Mouse (Mus musculus): ENCODE data around the gene Sept3. TPM values are rescaled to one million over a fixed set of nuclear protein-coding genes. Genes with fewer than 3 reads are reported as not detected.
"Not testable (repeated sequence)": the region's sequence is repeated elsewhere in the genome, so short reads cannot be mapped to it uniquely, and the experiment has no call there.

Sept3 gene
- 100 to 1,000 TPM; 617 to 640 TPM for total RNA-seq (2021)
- long read RNA-seq, full-length matches to known transcripts, result 51 of 259 reads
- long read RNA-seq, partial matches to known transcripts, result 26 of 259 reads
- long read RNA-seq, other reads (novel, unspliced or antisense), result 182 of 259 reads

DNA sequence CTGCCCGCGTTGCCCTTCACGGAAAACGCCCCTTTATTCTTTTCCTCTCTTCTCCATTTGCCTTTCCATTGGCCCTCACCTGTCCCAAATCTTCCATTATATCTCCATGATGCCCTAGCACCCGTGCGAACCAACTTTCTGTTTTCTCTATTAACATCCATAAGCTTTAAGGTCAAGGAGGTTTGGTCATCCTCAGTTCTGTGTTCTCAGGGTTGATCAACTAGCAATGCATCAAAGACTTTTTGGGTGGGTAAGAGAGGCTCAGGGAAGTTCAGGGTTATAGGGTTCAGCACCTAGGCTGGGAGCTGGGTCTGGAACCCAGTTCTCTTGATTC, at the start of gene Sept3:
TSS of gene Sept3 (plus strand) at position 301 of the 334 bp plus-strand sequence.
- DNase-seq (ENCODE audit: low spot score in 2 of 2), result no peak

DNA sequence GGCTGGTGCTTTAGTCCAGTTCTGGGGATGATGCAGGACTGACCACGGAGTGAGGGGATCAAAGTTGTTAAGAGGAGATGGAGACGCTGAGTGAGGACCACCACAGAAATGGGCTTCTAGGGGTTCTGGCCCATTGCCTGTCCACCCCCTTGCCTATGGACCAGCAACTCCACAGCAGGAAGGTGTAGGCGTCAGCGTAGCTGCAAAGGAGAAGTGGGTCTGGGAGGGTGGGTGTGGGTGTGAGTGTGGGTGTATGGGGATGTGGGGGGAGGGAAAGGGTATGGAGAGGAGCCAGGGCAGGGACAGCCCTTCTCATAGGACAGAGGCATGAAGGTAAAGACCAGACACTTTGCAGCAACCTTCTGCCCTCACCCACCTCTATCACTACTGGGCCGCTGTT, 48.9 kb upstream of the Sept3 start:
- DNase-seq (ENCODE audit: low spot score in 2 of 2), result no peak

DNA sequence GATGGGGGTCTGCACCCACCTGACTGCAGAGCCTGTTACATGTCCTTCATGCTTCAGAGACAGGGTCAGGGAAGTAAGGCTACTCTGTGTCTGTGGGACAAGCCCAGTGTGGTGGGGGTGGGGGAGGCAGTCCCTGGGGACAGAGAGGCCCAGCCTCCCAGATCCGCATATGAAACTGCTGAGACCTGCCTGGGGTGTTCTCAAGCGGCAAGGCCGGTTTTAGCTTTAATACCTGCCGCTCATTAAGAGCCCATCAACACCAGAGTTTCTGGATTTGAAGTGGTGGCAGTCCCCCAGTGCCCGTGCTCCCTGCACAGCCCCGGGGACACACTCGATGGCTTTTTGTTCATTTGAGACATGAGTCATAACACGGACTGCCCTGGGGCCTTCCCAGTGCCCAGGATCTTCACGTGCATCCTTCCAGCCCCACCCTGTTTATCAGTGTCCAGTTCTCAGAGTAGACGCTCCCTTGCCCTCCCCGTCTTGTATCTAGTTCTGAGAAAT, 45.1 kb upstream of the Sept3 start:
- DNase-seq (ENCODE audit: low spot score in 2 of 2), result no peak

DNA sequence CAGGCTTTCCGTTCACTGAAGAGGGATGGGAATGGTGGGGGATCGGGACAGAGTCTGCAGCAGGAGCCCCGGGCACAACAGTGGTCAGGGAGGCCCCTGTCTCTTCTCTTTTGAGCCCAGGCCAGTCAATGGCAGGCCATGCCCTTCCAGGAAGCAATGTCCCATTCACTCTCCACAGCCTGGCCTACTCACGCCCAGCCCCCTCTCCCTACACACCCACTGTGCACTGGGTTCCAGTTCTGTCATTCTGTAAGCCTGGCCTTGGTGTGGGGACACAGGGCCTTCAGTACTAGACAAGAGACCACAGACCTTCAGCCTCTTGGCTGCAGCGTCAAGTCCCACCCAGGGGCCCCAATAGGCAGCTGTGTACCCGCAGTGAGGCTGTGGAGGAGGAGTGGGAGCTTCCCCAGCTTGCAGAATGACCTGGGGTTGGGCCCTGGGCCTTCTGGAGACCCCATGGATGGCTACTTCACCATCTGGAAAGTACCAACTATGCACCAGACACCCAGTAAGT, 44.5 kb upstream of the Sept3 start:
- no peak for DNase-seq (ENCODE audit: low spot score in 2 of 2)

DNA sequence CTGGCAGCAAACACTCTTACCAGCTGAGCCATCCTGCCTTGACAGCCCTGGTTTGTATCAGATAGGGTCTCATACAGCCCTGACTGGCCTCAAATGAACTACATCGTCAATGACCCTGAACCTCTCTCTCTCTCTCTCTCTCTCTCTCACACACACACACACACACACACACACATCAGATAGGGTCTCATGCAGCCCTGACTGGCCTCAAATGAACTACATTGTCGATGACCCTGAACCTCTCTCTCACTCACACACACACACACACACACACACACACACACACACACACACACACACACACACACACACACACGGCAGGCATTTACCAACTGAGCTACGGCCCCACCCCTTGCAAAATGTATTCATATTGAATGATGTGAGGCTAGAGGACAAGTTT, 43.6 kb upstream of the Sept3 start:
- no peak for DNase-seq (ENCODE audit: low spot score in 2 of 2)

DNA sequence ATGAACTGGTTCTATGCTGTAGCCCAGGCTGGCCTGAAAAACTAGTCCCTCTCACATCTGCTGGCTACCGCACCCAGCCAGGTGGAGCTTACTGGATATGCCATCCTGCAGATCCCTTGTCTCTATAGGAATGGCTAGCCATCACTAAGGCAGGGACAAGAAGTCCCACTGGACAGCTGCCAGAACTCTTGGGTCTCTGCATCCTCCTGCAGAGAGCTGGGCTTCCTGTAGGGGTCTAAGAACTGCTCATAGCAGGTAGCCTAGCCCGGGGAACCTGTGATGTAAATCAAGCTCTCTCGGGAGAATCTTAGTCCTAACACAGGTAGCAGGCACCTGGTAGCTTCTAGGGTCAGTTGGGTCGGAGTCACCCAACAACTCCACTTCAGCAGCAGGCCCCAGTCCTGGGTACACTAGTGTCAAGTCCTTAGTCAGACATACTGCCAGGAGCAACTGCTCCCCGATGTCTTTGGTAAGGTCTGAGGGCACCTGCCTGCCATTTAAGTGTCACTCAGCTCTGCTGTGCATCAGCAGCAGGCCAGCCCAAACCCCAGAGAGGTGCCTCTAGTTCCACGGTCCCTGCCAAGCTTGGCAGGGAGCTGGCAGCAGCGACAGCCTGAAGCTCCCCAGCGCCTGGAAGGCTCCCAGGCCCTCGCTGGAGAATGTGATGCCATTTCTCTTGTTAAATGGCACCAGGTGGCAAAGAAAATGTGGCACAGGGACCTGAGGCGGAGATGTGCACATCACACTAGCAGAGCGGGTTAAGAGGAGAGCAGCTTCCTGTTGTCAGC, 42.9 kb upstream of the Sept3 start:
- peak; percentile 57 to 66 for DNase-seq (ENCODE audit: low spot score in 2 of 2)

DNA sequence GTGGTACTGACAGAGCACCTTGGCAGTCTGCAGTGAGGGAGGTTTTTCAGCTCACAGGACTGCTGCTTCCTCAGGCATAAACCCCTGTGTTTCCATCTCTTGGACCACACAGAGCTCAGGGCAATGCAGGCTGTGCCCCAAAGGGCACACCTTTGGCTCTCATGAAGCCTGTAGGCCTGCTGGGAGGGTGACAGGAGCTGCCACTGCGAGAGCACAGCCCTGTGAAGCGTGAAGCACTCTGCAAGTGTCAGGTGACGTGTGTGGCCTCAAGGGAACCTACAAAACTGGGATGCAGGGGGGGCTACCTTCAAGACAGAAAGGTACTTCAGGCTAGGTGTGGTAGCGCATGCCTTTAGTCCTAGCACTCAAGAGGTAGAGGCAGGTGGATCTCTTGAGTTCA, 42.0 kb upstream of the Sept3 start:
- DNase-seq (ENCODE audit: low spot score in 2 of 2), result no peak

DNA sequence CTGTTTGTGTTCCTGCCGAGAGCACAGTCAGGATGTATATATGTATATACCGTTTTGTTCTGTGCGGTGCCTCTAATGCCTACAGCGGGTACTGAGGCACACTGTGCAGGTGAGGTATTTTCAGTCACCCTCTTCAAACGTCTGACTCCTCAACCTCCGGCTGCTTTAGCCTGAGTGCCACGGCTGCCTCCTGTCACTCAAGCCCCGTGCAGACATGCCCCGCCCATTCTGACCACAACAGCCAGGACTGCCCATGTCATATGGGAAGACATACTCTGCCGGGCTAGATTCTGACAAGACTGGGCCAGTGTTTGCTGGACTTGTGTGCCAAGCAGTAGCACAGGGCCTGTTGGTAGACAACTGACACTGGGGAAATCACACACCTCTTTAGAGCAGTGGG, 39.0 kb upstream of the Sept3 start:
- DNase-seq (ENCODE audit: low spot score in 2 of 2), result no peak

DNA sequence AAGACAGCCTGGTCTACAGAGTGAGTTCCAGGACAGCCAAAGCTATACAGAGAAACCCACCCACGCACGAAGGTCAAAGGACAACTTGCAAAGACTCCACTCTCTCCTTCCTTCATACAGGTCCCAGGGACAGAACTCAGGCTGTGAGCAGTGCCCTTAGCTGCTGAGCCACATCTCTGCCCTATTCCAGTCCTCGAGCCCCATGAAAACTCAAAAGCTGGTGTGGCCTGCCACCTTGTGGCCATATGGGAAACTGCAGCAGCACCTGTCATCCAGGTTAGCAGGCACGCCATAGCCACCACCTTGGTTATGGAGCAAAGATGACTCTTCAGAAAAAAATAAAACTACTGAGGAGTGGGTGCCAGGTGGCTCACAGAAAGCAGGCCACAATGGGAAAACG, 38.1 kb upstream of the Sept3 start:
- peak; percentile 85 to 90 for DNase-seq (ENCODE audit: low spot score in 2 of 2)

DNA sequence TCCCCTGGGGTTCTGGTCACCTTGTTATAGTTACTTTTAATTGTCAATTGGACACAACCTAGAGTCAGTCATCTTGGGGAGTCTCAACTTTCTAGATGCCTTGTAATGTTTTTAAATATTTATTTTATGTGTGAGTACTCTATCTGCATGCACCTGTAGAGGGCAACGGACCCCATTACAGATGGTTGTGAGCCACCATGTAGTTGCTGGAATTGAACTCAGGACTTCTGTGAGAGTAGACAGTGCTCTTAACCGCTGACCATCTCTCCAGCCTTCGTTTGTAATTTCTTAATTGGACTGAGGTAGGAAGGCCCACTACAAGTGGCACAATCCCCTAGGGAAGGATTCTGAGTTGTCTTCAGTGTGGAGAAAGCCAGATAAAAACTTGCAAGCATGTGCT, 31.4 kb upstream of the Sept3 start:
- DNase-seq (ENCODE audit: low spot score in 2 of 2), result no peak

DNA sequence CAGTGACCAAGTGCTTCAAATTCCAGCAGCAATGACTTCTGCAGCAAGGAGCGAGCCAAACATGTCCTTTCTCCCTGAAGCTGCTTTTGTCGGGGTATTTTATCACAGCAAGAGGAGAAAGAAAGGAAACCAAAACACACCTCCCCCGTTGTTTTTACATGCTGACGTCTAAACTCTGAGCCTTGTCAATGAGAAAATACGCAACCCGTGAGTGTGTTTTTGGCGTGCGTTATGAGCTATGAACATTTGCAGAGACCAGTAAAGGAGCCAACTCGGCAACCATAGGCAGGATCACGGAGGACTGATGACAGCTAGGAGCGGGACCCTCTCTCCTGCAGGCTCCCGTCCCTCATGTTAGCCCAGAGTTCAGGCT, 31.0 kb upstream of the Sept3 start:
- DNase-seq (ENCODE audit: low spot score in 2 of 2), result no peak

DNA sequence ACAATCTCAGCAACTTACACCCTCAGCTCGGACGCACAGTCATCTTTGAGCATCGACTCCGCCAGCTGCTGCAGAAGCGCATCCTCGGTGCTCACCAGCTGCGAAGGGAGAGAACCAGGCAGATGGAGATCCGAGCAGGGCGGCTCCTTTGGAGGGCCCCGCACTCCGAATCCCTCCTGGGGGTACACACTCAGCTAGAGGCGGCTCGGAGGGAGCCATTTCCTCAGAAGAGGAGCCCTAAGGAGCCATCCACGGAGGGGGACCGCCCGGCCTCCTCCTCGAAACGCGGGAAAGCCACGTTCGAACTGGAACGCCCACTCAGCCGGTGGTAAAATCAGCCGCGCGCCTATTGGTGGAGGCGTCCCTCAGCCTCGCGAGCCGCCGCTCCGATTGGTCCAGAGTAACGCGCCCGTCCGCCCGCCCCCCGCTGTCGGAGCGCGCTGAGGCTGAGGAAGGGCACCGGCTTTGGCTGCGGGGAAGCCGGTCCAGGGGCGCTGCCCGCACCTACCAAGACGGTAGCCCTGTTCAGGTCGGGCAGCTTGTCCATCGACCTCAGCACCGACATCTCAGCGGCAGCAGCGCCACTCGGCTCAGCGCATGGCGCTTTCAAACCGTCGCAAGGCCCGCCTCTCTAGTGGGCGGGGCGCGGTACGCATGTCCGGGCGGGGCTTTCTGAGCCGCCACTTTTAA, 30.4 kb upstream of the Sept3 start, which contains the start of gene Cenpm:
TSS of gene Cenpm (minus strand) at position 634 of the 690 bp plus-strand sequence.
- peak; percentile 94 to 95 for DNase-seq (ENCODE audit: low spot score in 2 of 2)

DNA sequence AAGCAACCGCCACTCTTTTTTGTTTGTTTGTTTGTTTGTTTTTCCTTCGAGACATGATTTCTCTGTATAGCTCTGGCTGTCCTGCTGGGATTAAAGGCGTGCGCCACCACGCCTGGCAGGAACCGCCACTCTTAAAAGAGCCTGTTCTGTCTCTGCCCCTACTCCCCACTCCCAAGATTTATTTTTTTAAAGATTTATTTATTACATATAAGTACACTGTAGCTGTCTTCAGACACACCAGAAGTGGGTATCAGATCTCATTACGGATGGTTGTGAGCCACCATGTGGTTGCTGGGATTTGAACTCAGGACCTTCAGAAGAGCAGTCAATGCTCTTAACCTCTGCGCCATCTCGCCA, 29.9 kb upstream of the Sept3 start:
- not testable (repeated sequence) for DNase-seq (ENCODE audit: low spot score in 2 of 2)

DNA sequence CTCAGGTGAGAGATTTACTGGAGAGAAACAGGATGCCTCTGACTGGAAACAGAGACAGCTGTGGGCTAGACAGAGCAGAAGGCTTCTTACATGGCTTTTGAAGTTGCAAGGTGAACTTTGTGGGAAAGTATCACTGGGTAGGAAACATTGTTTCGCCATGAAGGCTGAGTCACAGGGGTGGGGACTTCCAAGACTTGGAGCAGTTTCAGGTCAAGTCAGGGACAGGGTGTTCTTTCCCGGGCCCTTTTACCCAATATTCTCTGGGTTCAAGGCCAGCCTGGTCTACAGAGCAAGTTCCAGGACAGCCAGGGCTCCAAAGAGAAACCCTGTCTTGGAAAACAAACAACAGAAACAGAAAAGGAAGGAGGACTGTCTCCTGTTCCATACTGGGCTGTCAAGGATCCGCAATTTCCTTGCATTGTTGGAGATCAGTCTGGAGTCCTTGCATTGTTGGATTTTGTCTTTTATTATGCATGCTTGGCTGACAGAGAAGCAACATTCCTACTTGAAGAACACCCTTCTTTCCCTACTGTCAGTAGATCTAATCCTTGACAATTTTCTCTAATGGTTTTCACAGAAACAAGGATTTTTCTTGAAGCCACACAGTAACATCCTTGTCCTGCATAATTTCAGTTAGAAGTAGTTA, 27.4 kb upstream of the Sept3 start:
- DNase-seq (ENCODE audit: low spot score in 2 of 2), result no peak

DNA sequence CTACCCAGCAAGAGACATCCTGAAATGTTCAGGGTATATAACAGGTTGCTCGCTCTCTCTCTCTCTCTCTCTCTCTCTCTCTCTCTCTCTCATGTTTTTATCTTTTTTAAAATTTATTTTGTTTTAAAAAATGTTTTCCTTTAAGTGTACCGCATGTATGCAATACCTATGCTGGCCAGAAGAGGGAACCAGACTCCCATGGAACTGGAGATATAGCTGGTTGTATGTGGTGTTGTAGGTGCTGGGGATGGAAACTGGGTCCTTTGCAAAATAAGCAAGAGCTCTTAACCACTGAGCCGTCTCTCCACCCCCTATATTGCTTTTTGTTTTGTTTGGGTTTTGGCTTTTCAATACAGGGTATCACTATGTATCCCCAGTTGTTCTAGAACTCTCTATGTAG, 23.1 kb upstream of the Sept3 start:
- no peak for DNase-seq (ENCODE audit: low spot score in 2 of 2)

DNA sequence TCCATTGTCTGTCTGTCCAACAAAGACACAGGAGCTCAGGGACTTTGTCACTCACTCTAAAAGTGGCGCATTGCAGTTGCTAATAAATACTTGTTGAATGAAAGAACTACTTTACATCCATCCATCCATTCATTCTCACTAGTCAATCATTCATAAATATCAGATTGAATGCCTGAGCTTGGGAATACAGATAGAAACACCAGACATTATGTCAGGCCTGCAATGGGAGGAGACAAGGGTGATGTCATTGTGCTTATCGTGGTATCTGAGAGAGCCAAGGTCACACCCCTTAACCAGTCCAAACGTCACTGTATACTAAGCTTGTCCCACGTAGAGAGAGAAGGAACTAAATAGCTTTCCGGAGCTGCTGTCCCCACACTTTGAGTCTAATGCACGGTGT, 22.6 kb upstream of the Sept3 start, which contains the start of gene 1500009C09Rik:
TSS of gene 1500009C09Rik (plus strand) at position 301 of the 400 bp plus-strand sequence.
- DNase-seq (ENCODE audit: low spot score in 2 of 2), result no peak

DNA sequence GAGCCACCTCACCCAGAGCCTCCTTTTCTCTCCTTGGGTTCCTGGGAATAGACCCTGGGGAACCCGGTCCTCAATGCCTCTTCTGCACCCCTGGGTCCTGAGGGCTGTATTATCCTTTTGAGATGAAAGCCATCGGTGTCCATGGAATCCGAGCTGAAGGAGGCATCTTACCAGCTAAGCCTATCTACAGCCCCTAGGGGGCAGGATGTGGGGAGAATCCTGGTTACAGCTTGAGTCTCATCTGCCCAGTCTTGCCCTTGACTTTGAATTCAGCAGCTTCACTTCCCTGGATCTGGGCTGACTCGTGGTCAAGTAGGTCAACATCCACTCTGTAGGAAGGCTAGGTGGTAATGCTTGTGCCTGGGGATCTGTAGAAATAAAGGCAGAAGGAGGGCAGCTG, 19.4 kb upstream of the Sept3 start:
- peak in 1 of 2 experiments; percentile 35 for DNase-seq (ENCODE audit: low spot score in 2 of 2)

DNA sequence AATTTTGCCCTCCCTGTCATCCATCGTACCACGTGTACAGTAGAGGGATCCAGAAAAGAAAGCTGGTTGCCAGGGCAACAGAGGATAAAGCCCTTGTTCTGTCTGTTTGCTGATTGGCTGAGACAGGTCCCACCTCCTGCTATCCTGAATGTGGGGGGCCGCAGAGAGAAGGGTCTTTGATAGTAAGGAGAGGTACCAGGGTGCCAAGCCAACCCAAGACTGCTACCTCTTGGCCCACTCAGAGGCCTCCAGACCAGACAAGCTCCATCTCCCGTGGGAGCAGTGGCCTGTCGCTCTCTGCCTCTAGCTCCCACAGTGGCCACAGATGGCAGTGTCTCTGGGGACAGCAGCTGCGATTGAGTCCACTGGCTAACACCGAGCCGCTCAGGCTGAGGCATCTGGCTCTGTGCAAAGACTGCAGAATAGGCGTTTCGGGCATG, 18.7 kb upstream of the Sept3 start:
- peak; percentile 79 to 81 for DNase-seq (ENCODE audit: low spot score in 2 of 2)

DNA sequence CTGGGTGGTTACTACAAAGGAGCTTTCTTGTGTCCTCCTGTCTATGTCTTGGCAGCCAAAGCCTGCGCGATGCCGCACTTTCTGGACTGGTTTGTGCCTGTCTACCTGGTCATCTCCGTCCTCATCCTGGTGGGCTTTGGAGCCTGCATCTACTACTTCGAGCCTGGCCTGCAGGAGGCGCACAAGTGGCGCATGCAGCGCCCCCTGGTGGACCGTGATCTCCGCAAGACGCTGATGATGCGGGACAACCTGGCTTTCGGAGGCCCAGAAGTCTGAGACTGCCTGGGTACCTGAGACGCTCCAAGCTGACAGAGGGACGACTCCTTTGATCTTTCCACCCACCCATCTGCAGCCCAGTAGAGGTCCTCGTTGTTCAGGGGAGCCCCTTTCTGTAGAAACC, 15.2 kb upstream of the Sept3 start:
- peak; percentile 82 to 83 for DNase-seq (ENCODE audit: low spot score in 2 of 2)

DNA sequence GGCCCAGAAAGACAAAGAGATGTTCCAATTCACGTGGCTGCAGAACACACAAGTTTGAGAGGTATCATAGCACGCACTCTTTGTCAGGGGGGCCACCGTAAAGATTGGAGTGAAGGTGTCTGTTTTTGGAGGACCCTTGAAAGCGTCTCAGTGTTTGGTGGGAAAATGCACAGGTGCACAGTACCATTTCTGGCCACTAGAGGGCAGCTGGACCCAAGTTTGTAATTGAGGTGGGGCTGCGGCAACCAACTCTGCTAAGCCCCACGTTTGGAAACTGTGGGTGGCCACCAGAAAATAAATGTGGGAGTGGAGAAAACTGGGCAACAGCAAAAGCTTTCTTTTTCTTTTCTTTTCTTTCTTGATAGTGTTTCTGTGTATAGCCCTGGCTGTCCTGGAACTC, 8.3 kb upstream of the Sept3 start:
- peak; percentile 79 to 83 for DNase-seq (ENCODE audit: low spot score in 2 of 2)

DNA sequence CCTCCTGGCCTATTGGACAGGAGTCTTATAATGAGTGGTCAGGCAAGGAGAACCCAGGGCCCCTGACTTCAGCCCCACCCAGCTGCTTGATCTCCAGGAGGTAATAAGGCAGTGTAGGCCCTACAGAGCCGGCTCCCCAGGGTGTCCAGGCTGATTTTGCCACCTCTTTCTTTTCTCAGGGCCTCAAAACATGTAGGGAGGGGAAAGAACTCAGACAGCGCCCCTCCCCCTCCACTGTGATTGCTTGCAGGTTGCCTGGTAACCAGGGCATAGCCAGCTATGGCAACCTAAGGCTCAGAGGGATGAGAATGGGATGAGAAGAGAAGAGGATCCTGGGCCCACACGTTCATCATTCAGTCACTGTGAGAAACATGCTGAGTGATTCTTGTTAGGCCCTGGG, 6.5 kb upstream of the Sept3 start:
- DNase-seq (ENCODE audit: low spot score in 2 of 2), result peak; percentile 64 to 73

DNA sequence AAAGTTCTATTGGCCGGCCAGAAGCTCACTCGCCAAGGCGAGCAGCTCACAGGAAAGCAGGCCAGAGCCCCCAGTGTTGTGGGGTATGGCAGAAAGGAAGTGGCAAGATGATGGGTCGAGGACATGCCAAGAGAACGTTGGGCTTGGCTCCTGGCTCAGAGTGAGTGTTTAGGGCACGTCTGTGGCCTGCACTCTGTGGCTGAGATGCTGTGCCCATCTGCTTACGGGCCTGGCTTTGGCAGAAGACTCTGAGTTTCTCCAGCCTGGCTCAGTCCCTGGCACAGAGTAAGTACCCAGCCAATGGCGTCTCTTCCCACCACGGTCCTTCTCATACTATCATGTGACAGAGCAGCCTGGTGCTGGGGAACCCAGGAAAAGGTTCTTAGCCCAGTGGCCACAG, 5.9 kb upstream of the Sept3 start:
- DNase-seq (ENCODE audit: low spot score in 2 of 2), result no peak

Data from layer of hippocampus, postnatal 10 days (tissue).